Mouse (Mus musculus): ENCODE results near the gene Tmem30b.

- TF ChIP-seq EP300 (IDR thresholded peaks at IDR 0.05) (no peak), CTCF (IDR thresholded peaks at IDR 0.05) (no peak)
Observed at GRCm38 (mm10) chr12:73564176-73564575, 18.0 kb upstream of the Tmem30b start.

Data from lung, postnatal 0 days (tissue).